Mouse (Mus musculus) small intestine, adult 2 months (tissue): Measurements from ENCODE around the gene Setdb1.

Experiments used
- CTCF ChIP-seq: fragments of 200-500 bp; IDR thresholded peaks from 2 replicates; pipeline ENCODE4 v1.5.1; 2012; ENCODE audit warnings: low read depth, mild to moderate bottlenecking, control low read depth, inconsistent platforms, low read length, moderate library complexity, mixed read lengths; ENCODE audit not compliant: insufficient replicate concordance, insufficient read length; ENCODE audit errors: extremely low read depth
- POLR2A ChIP-seq: fragments of 200-500 bp; IDR thresholded peaks from 2 replicates; pipeline ENCODE4 v1.6.1; 2012; ENCODE audit warnings: low read depth, mild to moderate bottlenecking, control low read depth, inconsistent platforms, low read length, moderate library complexity

GRCm38 (mm10) chr3:95349491-95349890, 7.5 kb downstream of the Setdb1 start:
- TF ChIP-seq CTCF = no peak
- TF ChIP-seq POLR2A = no peak
